Mouse (Mus musculus) left cerebral cortex, adult 18-20 months (tissue): ENCODE results near the gene Ly6g6d. TPM values are rescaled to one million over a fixed set of nuclear protein-coding genes. Genes with fewer than 3 reads are reported as not detected.
A peak's percentile ranks its signal among the peaks of the same experiment; 100 is the strongest.
"Not testable (repeated sequence)": the region's sequence is repeated elsewhere in the genome, so short reads cannot be mapped to it uniquely, and the experiment has no call there.

Source experiments
- DNase-seq, 2 experiments: peaks; one replicate each; pipeline ENCODE4 v3.0.0; 2021 to 2022; ENCODE audit warnings: low spot score in 2 of 2, mixed read lengths in 1 of 2
- long read RNA-seq, 2 experiments: library from polyadenylated mRNA; stranded (forward); transcript quantifications; one replicate each; pipeline ENCODE4 v2.0.0; 2021
- total RNA-seq, 2 experiments: library from RNA; stranded (reverse); gene quantifications; 2 replicates each; pipeline ENCODE4 v1.2.3; 2021

The Ly6g6d gene
- 1 to 10 TPM in 1 of 2 experiments, under 1 TPM in 1; 0.70 to 1.0 TPM for total RNA-seq
- long read RNA-seq, experiment 1, result 0 reads
- long read RNA-seq, experiment 2, result 0 reads

DNA sequence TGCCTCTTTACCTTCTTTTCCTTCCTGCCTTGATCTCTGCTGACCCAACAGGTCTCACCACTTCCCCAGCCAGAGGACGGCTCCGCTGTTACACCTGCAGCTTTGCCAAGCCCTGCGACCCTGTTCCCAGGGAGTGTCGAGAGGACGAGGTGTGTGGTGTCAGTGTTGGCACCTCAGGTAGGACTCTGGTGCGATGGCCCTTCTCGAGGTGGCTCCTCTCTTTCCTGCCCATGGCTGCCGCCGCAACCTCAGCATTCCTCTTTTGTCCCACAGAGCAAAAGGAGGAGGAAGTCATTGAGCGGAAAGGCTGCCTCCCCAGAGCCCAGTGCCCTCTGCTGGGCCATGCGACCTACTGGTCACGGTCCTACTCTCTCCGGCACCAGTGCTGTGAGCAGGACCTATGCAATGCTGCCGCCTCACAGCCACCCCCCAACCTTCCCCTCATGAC is at the start of gene Ly6g6d:
Gene Ly6g6d (minus strand): TSS at position 280 of the 448 bp plus-strand sequence.
- no peak for DNase-seq

GRCm38 (mm10) chr17:35127017-35127416 is 49.2 kb upstream of the Ly6g6d start:
- no peak for DNase-seq

GRCm38 (mm10) chr17:35126206-35126611 is 48.3 kb upstream of the Ly6g6d start, which contains the start of gene D17H6S53E:
D17H6S53E (plus strand) TSS chr17:35126373.
- peak; percentile 59 to 75 for DNase-seq

DNA sequence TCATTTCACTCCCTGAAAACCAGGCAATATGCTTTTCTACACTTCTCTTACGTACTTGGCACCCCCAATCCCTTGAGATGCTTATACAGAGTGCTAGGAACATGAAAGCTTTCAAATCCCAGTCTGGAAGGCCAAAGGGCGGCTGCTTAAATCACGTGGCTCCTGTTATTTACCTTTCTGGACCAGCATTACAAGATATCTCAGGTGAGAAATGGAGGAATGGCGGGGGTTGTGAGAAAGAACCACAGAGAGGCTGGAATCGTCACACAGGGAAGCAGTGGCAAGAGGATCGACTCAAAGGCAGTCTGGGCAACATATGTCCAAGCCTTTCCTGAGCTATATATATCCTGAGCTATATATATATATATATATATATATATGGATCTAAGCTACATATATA is 47.7 kb upstream of the Ly6g6d start:
- DNase-seq, result no peak

DNA sequence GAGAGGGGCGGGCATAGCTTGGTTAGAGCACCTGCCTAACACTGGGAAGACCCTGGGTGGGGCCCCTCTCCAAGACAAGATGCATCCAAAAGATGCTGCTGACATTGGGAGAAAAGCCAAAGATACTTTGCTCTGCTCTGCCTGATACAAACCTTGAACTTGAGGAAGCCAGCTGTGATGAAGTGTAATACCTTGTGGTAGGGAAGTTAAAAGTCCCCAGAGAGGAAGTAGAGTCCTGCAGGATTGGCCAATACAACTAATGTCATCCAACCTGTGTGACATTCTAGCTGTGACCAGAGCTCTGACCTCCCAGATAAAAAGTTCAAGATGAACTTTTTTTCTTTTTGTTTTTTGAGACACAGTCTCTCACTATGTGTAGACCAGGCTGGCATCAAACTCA is 47.2 kb upstream of the Ly6g6d start:
- DNase-seq, result no peak

GRCm38 (mm10) chr17:35124261-35124896 is 46.5 kb upstream of the Ly6g6d start:
- DNase-seq, result not testable (repeated sequence)

DNA sequence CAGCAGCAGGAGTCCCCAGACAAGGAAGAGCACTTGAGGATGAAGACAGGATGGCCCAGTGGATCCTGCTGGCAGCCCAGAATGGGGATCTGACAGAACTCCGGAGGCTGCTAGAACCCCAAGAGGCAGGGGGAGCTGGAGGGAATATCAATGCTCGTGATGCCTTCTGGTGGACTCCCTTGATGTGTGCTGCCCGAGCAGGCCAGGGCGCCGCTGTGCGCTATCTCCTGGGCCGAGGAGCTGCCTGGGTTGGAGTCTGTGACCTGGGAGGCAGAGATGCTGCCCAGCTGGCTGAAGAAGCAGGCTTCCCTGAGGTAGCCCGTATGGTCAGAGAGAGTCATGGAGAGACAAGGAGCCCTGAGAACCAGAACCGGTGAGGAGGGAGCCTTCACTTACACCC is 45.4 kb upstream of the Ly6g6d start:
- not testable (repeated sequence) for DNase-seq

DNA sequence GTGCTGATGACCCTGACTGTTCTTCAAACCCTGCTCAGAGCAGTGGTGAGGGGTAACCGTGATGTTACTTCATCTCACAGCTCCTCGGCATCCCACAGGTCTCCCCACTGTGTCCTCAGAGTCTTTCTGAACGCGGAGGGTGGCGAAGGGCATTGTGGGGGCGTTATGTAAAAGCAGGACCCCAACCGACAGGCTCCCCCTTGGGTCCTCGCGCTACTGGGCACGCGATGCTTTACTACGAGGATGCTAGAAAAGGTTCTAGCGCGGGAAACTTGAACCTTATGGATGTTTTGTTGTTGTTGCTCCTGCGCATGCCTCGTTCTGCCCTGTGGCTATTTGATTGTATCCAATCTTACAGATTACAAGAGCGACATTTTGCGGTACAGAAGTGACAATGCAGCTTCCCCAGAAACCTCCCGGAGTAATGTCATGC is 44.0 kb upstream of the Ly6g6d start, which contains the start of gene Csnk2b:
Gene Csnk2b (minus strand): TSS at position 183 of the 433 bp plus-strand sequence.
- DNase-seq, result peak; percentile 52 to 68

DNA sequence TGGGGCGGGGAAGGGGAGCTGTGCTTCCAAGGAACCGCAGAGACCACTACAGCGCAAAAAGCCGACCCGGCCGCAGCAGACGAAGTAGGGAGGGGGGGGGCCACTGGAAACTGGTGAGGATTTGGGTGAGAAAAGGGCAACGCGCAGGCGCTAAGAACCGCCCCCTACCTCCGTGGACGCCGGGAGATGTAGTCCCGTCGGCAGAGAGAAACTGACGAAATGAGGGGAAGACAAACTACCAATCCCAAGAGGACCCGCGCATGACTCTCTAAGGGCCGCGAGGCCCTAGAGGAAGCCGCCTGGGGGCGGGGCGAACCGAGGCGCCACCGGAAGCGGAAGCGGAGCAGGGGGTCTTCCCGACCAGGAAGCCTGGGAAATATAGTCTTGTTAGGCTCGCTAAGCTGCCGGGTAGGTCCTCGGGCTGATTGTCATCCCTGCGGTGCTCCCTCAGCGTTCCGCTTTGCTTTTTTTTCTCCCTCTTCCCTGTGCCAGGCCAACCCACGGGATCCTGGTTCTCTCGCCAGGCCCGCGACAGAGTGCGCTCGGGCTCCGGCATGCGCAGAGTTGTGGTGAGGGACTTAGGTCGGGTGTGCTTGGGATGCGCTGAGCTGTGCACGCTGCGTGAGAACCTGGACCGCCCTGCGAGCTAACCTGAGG is 43.4 kb upstream of the Ly6g6d start, which contains the start of gene Gpank1:
Gene Gpank1 (plus strand): TSS at position 313 of the 657 bp plus-strand sequence.
- DNase-seq, result peak; percentile 93 to 98

GRCm38 (mm10) chr17:35120745-35121142 is 42.9 kb upstream of the Ly6g6d start:
- DNase-seq, result no peak

GRCm38 (mm10) chr17:35115046-35116019 is 37.5 kb upstream of the Ly6g6d start, which contains the start of gene Ly6g5b:
Ly6g5b (minus strand) TSS chr17:35115428.
- DNase-seq, result no peak

GRCm38 (mm10) chr17:35111774-35112173 is 33.9 kb upstream of the Ly6g6d start:
- no peak for DNase-seq

GRCm38 (mm10) chr17:35108097-35108496 is 30.2 kb upstream of the Ly6g6d start, which contains the start of gene Ly6g5c:
Ly6g5c (plus strand) TSS chr17:35108279.
- DNase-seq, result no peak

DNA sequence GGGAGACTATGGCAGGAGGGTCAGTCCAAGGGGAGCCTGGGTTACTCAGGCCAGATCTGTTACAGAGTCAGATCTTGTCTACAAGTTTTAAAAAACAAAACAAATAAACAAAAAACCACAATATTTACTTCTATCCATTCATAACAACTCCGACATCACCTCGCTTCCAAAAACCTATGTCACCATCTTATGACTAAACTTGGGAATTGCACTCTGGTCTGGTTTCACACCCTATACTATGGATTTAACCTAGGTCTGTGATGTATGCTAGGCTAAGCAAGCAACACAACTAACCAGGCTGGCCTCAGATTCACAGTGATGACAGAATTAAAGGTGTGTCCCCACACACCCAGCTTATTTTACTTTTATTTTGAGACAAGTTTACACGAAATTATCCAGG is 28.7 kb upstream of the Ly6g6d start:
- no peak for DNase-seq

DNA sequence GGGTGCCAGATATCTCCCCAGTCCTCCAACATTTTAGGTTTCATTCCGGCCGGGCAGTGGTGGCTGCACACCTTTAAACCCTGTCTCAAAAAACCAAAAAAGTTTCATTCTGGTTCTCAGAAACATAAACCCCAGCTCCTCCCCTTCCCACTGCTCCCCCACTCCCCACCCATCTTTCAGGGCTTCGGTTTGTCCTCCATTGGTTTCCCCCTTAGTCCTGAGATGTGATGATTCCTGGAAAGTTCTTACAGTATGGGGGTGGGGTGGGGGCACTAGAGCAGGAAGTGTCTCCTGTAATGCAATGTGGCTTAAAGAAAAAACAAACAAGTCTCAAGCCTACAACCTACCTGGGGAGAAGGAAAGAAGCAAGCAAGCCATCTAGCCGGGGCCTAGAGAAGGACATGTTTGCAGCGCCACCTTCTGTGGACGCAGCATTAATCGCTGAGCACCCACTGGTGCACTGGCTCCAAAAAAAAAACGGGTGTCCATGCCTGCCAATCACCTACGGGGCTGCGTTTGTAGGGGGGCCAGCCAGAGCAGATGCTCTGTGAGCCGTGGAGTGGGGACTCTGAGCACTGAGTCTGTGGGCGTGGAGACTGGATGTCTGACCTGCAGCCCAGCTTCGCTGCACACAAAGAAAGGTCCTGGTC is 28.0 kb upstream of the Ly6g6d start:
- DNase-seq, result peak in 1 of 2 experiments; percentile 41

GRCm38 (mm10) chr17:35104754-35105153 is 26.9 kb upstream of the Ly6g6d start:
- DNase-seq, result no peak

DNA sequence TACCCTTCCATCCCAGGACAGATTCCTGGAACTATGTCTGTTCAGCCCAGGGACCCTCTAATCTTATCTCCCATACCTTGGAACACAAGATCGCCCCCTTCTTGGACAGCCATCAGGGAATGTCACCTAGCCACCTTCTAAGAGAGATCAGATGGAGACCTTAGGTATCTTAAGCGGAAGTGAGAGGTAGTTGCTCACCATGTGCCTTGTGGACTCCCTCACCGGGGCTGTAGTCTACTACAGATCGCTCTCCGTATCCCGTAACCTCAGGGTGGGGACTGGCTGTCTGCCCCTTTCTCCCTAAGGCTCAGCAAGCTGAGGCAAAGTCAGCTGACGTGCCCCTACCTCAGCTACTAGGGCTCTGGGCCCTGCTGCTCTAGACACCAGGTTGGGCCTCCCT is 26.2 kb upstream of the Ly6g6d start:
- no peak for DNase-seq

DNA sequence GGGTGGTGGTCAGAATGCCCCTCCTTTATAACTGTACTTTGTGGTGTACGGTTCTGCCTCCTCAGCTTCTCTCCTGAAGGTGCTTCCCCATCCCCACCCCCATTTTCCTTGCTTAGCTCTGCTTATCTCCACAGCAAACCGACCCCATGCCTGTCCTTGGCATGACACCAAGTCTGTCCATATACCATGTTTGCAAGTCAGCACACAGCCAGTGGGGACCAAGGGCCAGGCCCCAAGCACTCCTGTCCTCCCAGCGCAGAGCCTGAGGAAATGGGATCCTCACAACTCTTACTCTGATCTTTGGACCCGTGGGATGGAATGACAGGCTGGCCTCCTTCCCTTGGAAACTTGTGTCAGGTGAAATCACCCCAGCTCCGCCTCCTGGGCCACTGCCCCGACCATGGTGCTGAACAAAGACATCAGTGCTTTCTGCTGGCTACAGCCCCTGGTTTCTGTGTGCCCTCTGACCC is 25.4 kb upstream of the Ly6g6d start:
- no peak for DNase-seq

DNA sequence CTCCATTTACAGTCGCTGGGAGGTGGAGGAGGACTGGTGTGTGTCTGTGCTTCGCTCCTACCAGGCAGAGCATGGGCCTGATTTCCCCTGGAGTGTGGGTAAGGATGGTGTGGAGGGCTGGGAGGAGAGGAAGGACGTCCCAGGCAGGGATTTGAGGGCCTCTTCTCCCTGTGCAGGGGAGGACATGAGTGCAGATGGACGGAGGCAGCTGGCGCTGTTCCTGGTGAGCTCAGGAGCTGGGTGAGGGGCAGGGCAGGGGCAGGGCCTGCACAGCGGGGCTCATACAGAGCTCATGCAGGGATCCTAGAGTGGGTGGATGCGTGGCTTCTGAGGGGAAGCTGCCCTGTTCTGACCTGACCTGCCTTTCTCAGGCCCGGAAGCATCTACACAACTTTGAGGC is 24.4 kb upstream of the Ly6g6d start:
- DNase-seq, result no peak

GRCm38 (mm10) chr17:35101161-35101560 is 23.3 kb upstream of the Ly6g6d start:
- no peak for DNase-seq
